Comparison of ENCODE assay signal across 14 mouse cellular contexts in genomic region chr11:42505436-42505835, GRCm38 (mm10).
"Had no signal": no experiment of that assay in that cellular context is flagged by ENCODE, and none has a peak within 500 bp of the region (broad histone marks: within the 10 kb centered on the region; RNA-seq: fewer than 3 reads in every experiment).

No protein-coding gene starts in this region.

- H3K27ac ChIP-seq: limb, embryonic 10.5 days; liver, embryonic 15.5 days; midbrain, embryonic 10.5 days; neural tube, embryonic 15.5 days had no signal

- H3K4me3 ChIP-seq: limb, embryonic 10.5 days; liver, embryonic 15.5 days; midbrain, embryonic 10.5 days; myocyte; neural tube, embryonic 15.5 days had no signal

- DNase-seq: kidney, postnatal 10 days; kidney, postnatal 4 days; lung, adult 2 months; lung, postnatal 4 days; midbrain, embryonic 14.5 days; right cerebral cortex, postnatal 4 days; spleen, adult 18-20 months; thymus, adult 18-20 months; thymus, postnatal 14 days had no signal
